Mouse (Mus musculus) cortical plate, adult 2 months (tissue): ENCODE data around the gene Pnkd.

Source experiments
- CTCF ChIP-seq: fragments of 200-500 bp; IDR thresholded peaks from 2 replicates; pipeline ENCODE4 v1.5.1; 2011; ENCODE audit warnings: mild to moderate bottlenecking, control low read depth, low read length; ENCODE audit not compliant: insufficient read depth; ENCODE audit errors: extremely low read depth
- POLR2A ChIP-seq: fragments of 200-500 bp; IDR thresholded peaks from 2 replicates; pipeline ENCODE4 v1.6.1; 2011; ENCODE audit warnings: mild to moderate bottlenecking, low read length, control low read depth; ENCODE audit not compliant: insufficient read depth; ENCODE audit errors: extremely low read depth

- TF ChIP-seq POLR2A (no peak), CTCF (no peak)
Observed at GRCm38 (mm10) chr1:74400531-74400930, 115.8 kb downstream of the Pnkd start.
